Mouse (Mus musculus): ENCODE results near the gene Il34. TPM values are rescaled to one million over a fixed set of nuclear protein-coding genes. Genes with fewer than 3 reads are reported as not detected.

Il34 gene
- polyA plus RNA-seq, 1 experiment from 2014 or later: 0.44 TPM

DNA sequence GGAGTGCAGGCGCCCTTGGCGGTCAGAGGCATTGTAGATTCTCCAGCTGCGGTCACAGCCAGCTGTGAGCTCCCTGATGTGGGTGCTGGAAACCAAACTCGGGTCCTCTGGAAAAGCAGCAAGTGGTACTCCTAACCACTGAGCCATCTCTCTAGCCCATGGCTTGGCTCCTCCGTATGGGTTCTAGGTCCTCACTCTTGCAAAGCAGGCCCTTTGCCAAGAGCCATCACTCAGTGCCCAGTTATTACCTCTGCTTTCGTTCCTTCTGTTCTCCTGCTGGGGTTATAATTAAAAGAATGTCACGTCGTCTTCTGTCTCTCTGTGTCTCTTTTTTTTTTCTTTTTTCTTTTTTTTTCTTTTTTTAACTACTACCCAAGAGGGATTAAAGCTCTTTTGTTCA, 72.7 kb downstream of the Il34 start:
- WGBS: 91% methylated on average over 8 of the region's 8 CpGs
- no peak overlapping the region for H3K4me2 ChIP-seq
- no peaks in the 10 kb centered on the region for H3K27me3 ChIP-seq
- no peaks in the 10 kb centered on the region for H3K4me1 ChIP-seq (replicated peaks)
- H3K27ac ChIP-seq: no peak overlapping the region
- no peak overlapping the region for H3K9ac ChIP-seq (replicated peaks)
- peaks cover 100% of the 10 kb centered on the region for H3K36me3 ChIP-seq
- H3K4me3 ChIP-seq (replicated peaks): no peak overlapping the region
- H3K9me3 ChIP-seq: no peaks in the 10 kb centered on the region
- no peak for ATAC-seq (ENCODE audit: insufficient number of reproducible peaks, insufficient read depth, low FRiP score, low TSS enrichment, low read depth)

GRCm38 (mm10) chr8:110731346-110731859, 74.3 kb downstream of the Il34 start:
- Histone ChIP-seq H3K9me3 (no peaks in the 10 kb centered on the region), H3K9ac (replicated peaks) (no peak overlapping the region), H3K36me3 (peaks cover 100% of the 10 kb centered on the region), H3K4me2 (no peak overlapping the region), H3K27me3 (no peaks in the 10 kb centered on the region), H3K4me3 (replicated peaks) (no peak overlapping the region), H3K27ac (no peak overlapping the region), H3K4me1 (replicated peaks) (peaks cover 8% of the 10 kb centered on the region; the same call in 1 of the 2 replicates)
- ATAC-seq (ENCODE audit: insufficient number of reproducible peaks, insufficient read depth, low FRiP score, low TSS enrichment, low read depth): no peak
- 96% methylated on average over 8 of the region's 8 CpGs for WGBS

DNA sequence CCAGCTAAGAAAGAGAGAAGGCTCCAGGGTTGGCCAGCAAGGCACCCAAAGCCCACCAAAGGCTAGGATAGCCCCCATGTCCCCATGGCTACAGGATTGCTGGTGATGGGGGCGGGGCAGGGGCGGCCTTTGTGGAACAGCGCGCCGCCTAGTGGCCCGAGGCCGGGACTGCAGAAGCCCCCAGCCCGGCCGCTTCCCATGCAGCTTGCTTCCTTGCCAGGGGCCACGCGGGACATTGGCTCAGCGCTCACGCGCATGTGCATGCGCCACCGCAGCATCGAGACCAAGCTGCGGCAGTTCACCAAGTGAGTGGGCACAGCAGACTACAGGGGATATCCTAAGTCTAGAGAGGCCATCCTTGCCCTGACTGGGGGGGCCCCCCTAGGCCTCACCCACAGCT, 78.8 kb downstream of the Il34 start:
- H3K36me3 ChIP-seq: peaks cover 84% of the 10 kb centered on the region
- no peak overlapping the region for H3K9ac ChIP-seq (replicated peaks)
- ATAC-seq (ENCODE audit: insufficient number of reproducible peaks, insufficient read depth, low FRiP score, low TSS enrichment, low read depth): no peak
- H3K27me3 ChIP-seq: no peaks in the 10 kb centered on the region
- H3K4me2 ChIP-seq: peak overlapping the region; percentile 13; the same call in 1 of the 2 replicates
- H3K27ac ChIP-seq: no peak overlapping the region
- H3K9me3 ChIP-seq: no peaks in the 10 kb centered on the region
- H3K4me1 ChIP-seq (replicated peaks): peaks cover 51% of the 10 kb centered on the region
- H3K4me3 ChIP-seq (replicated peaks): no peak overlapping the region
- 10% methylated on average over 18 of the region's 18 CpGs for WGBS

DNA sequence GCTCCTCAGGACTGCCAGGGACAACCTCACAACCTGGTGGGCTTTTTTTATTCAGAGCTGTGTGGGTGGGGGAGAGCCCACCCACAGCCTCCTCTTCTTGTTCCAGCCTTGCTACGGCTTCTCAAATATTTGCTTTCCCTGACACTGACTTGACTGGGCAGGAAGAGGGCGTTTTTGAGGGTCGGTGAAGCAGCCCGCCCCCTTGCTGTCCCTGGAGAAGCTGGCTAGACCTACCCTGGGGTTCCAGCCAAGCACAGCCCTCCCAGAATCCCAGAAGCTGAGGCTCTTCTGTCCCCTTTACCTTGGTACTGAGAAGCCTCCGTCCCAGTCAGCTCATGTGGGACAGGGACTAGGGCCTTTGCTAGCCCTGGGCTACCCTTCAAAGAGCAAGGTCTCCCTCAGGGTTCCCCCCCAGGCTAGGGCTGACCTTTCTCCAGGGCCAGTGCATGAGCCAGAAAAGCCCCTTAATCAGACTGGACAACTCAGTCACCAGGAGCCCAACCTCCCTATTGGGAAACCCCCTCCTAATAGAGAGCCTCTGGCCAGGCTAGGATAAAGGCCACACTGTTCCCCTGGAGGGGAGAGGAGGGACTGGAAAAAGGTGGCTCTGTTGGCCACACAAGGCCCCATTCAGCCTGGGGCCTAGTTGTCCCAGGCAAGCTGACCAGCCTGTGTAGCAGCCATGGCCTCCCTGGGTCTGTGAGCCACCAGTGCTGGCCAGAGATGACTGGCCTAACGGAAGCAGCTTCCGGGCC, 80.5 kb downstream of the Il34 start:
- H3K36me3 ChIP-seq: peaks cover 68% of the 10 kb centered on the region

DNA sequence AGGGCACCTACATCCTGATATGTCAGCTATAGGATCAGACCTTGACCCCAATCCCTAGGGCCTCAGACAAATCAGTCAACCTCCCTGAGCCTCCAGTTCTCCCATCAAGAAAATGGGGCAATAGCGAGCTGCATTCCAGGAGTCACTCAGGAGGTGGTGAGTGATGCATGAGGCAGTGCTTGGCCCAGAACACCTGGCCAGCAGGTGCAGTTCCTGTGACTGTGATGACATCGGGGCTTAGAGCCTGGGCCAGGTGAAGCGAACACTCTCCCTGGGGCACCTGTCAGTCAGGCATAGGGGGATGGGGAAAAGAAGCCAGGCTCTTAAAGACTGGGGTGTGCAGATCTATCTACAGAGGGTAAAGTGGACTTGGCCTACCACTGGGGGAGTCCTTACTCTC, 81.2 kb downstream of the Il34 start:
- Histone ChIP-seq H3K4me2 (peak overlapping the region; percentile 93), H3K9ac (replicated peaks) (no peak overlapping the region)

More for the DNA sequence above, 80.5 kb downstream of the Il34 start:
- H3K4me3 ChIP-seq (replicated peaks): 0 out of 2 replicates have a peak overlapping the region, but pooled peaks have one; percentile 3
- peak overlapping the region; percentile 93 for H3K4me2 ChIP-seq
- 56% methylated on average over 7 of the region's 7 CpGs for WGBS
- peak overlapping the region; percentile 90 for H3K27ac ChIP-seq
- H3K9ac ChIP-seq (replicated peaks): peak overlapping the region; percentile 44; the same call in 1 of the 2 replicates
- H3K27me3 ChIP-seq: no peaks in the 10 kb centered on the region
- no peak for ATAC-seq (ENCODE audit: insufficient number of reproducible peaks, insufficient read depth, low FRiP score, low TSS enrichment, low read depth)
- H3K4me1 ChIP-seq (replicated peaks): peaks cover 59% of the 10 kb centered on the region
- H3K9me3 ChIP-seq: no peaks in the 10 kb centered on the region

GRCm38 (mm10) chr8:110722414-110723011, 83.2 kb downstream of the Il34 start:
- WGBS: 48% methylated on average over 11 of the region's 11 CpGs
- H3K36me3 ChIP-seq: peaks cover 40% of the 10 kb centered on the region
- ATAC-seq (ENCODE audit: insufficient number of reproducible peaks, insufficient read depth, low FRiP score, low TSS enrichment, low read depth): no peak
- peak overlapping the region; percentile 89 for H3K9ac ChIP-seq (replicated peaks)
- peak overlapping the region; percentile 92 for H3K27ac ChIP-seq
- no peaks in the 10 kb centered on the region for H3K27me3 ChIP-seq
- peaks cover 86% of the 10 kb centered on the region for H3K4me1 ChIP-seq (replicated peaks)
- H3K9me3 ChIP-seq: no peaks in the 10 kb centered on the region
- H3K4me2 ChIP-seq: peak overlapping the region; percentile 93
- H3K4me3 ChIP-seq (replicated peaks): peak overlapping the region; percentile 80

More for the DNA sequence above, 81.2 kb downstream of the Il34 start:
- Histone ChIP-seq H3K4me3 (replicated peaks) (no peak overlapping the region), H3K9me3 (no peaks in the 10 kb centered on the region), H3K4me1 (replicated peaks) (peaks cover 67% of the 10 kb centered on the region), H3K27me3 (no peaks in the 10 kb centered on the region), H3K36me3 (peaks cover 60% of the 10 kb centered on the region), H3K27ac (peak overlapping the region; percentile 90)
- ATAC-seq (ENCODE audit: insufficient number of reproducible peaks, insufficient read depth, low FRiP score, low TSS enrichment, low read depth): no peak
- WGBS: 63% methylated on average over 3 of the region's 3 CpGs

DNA sequence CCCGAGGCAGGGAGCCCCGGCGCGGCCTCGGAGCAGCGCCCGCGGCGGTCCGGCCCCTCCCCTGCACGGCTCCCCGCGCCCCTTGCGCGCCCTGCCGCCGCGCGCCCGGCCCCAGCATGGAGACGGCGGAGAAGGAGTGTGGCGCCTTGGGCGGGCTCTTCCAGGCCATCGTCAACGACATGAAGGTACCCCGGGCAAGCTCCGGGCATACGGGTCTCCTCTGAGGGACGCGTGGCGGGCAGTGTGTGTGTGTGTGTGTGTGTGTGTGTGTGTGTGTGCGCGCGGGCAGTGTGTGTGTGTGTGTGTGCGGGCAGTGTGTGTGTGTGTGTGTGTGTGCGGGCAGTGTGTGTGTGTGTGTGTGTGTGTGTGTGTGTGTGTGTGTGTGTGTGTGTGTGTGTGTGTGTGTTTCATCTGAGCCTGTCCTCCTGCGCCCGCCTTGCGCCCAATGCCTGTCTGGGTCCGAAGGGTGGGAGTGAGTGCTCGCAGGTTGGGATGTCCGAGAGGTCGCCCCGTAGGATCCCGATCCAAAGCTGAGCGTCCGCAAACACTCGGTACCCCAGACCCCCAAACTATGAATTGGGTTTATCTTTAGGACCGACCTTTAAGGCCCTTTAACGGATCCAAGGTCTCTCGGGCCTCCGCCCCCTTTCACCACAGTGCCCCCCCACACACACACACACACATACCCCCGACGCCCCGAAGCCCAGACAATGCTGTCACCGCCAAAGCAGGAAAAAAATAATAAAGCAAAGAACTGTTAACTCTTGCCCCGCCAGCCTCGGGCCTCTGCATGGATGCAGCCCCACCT, 83.9 kb downstream of the Il34 start:
- Histone ChIP-seq H3K4me3 (replicated peaks) (peak overlapping the region; percentile 80), H3K9ac (replicated peaks) (peak overlapping the region; percentile 89), H3K4me1 (replicated peaks) (peaks cover 89% of the 10 kb centered on the region), H3K36me3 (peaks cover 33% of the 10 kb centered on the region), H3K9me3 (no peaks in the 10 kb centered on the region), H3K27me3 (no peaks in the 10 kb centered on the region), H3K27ac (peak overlapping the region; percentile 92), H3K4me2 (peak overlapping the region; percentile 93)
- ATAC-seq (ENCODE audit: insufficient number of reproducible peaks, insufficient read depth, low FRiP score, low TSS enrichment, low read depth): peak; percentile 38
- WGBS: under 1% methylated on average over 34 of the region's 59 CpGs

DNA sequence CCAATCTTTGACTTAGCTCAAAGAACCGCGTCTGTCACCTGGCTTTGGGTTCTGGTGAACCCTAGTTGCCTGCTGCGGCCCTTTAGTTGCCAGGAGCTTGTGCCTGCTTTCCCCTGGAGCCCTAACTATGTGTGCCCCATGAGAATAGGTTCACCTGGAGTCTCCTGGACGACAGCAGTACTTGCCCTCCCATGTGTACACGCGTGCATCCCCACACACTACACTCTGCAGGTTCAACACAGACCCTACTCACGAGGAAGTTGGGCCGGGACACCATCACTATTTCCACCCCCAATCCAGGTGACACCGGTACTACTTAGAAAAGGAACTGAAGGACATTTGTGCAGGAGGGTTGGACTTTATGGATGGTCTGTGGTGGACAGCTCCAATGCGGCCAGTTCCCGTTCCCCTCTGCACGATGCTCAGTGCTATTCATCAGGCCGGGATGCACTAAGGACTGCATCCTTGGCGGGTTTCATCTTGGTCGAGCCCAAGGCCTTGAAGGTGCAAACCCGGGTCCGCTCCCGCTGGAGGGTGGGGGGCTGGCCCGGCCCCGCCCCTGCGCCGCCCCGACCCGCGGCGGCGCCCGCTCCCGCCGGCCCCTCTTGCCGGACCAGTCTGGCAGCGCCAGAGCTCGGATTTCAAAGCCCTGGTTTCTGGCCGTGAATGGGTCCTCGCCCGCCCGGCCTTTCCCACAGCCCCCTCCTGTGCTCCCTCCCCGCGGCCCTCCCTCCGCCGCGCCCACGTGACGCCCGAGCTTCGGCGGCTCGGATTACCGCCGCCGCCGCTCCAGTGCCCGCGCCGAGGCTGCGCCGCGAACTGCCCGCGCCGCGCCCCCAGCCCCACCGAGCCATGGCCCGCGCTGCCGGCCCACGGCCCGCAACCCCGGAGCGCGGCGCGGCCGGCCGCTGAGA, 84.8 kb downstream of the Il34 start, which contains the start of gene Mtss1l:
Gene Mtss1l (plus strand): TSS at position 792 of the 914 bp plus-strand sequence.
- WGBS: 2% methylated on average over 67 of the region's 75 CpGs
- H3K4me3 ChIP-seq (replicated peaks): peak within 1 kb of the TSS; percentile 80
- H3K4me2 ChIP-seq: peak within 1 kb of the TSS; percentile 93
- no peaks in the 10 kb centered on the region for H3K27me3 ChIP-seq
- no peaks in the 10 kb centered on the region for H3K9me3 ChIP-seq
- H3K27ac ChIP-seq: peak within 1 kb of the TSS; percentile 92
- H3K9ac ChIP-seq (replicated peaks): peak within 1 kb of the TSS; percentile 89
- peak; percentile 85 for ATAC-seq (ENCODE audit: insufficient number of reproducible peaks, insufficient read depth, low FRiP score, low TSS enrichment, low read depth)
- H3K36me3 ChIP-seq: peaks cover 24% of the 10 kb centered on the region
- peaks cover 84% of the 10 kb centered on the region for H3K4me1 ChIP-seq (replicated peaks)

DNA sequence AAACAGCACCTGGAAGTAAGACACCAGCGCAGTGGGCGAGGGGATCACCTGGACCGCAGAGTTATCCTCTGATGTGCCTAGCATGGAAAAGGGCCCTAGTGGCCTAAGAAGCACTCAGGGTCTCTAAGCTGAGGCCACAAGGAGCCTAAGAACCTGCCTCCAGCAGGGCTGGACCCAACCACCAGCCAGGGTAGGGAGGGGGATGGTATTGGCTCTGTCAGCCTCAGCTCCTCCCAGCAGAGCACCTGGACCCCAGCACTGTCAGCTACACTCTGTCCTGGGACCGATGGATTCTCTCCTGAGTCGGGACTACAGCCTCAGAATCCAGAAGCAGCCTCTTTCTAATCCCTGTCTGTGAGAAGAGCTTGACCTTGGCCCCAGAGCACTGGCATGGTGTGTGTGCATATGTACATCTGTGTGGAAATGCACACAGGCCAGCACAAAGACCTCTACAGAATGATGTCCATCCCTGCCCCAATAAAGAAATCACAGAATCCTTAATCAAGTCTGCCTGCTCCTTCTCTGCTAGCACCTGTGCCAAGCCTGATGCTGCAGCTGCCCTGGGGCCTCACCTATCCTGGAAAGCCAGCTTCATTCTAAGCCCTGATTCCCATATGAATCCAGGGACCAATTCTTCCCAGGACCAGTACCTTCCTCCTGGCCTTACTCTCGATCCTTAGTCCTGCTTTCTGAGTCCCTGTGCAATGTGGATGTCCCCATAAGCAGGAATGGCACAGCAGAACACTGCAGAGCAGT, 85.6 kb downstream of the Il34 start:
- Histone ChIP-seq H3K4me2 (peak overlapping the region; percentile 93), H3K27me3 (no peaks in the 10 kb centered on the region), H3K4me3 (replicated peaks) (0 out of 2 replicates have a peak overlapping the region, but pooled peaks have one; percentile 80), H3K9ac (replicated peaks) (no peak overlapping the region; the same call in 1 of the 2 replicates), H3K27ac (peak overlapping the region; percentile 92), H3K36me3 (peaks cover 18% of the 10 kb centered on the region), H3K4me1 (replicated peaks) (peaks cover 75% of the 10 kb centered on the region), H3K9me3 (no peaks in the 10 kb centered on the region)
- WGBS: 52% methylated on average over 6 of the region's 6 CpGs
- no peak for ATAC-seq (ENCODE audit: insufficient number of reproducible peaks, insufficient read depth, low FRiP score, low TSS enrichment, low read depth)
